Mouse (Mus musculus) heart, postnatal 0 days (tissue): Measurements from ENCODE around the gene Agmo.

Experiments used
- CTCF ChIP-seq: IDR thresholded peaks from 2 replicates; pipeline ENCODE4 v1.5.1; 2016; ENCODE audit warnings: antibody characterized with exemption, control low read depth, low read depth
- EP300 ChIP-seq: IDR thresholded peaks from 2 replicates; pipeline ENCODE4 v1.6.1; 2016; ENCODE audit warnings: antibody characterized with exemption, low read depth

GRCm38 (mm10) chr12:37442486-37443013 lies 201.1 kb downstream of the Agmo start:
- TF ChIP-seq CTCF = no peak
- TF ChIP-seq EP300 = no peak
